Mouse (Mus musculus) MEL (cell line): Measurements from ENCODE around the gene Gpx7. TPM values are rescaled to one million over a fixed set of nuclear protein-coding genes. Genes with fewer than 3 reads are reported as not detected.

ENCODE experiments used
- DNase-seq: peaks from one replicate; pipeline ENCODE4 v3.0.0; 2011; ENCODE audit warnings: low read depth, low spot score
- H3K27ac ChIP-seq: 2 replicates; pipeline ENCODE4 v1.5.1; 2012; ENCODE audit warnings: low read depth, mild to moderate bottlenecking, control low read depth, low read length, moderate library complexity; ENCODE audit not compliant: control insufficient read depth
- H3K27me3 ChIP-seq, 2 experiments: fragments of 150-350 bp in 1 of 2; sonication (generic) in 1 of 2; 2 replicates each; pipeline ENCODE4 v1.6.1; 2012; ENCODE audit warnings: low read length in 2 of 2, mild to moderate bottlenecking in 2 of 2, improper control_type of control experiment in 1 of 2, moderate library complexity in 1 of 2; ENCODE audit not compliant: insufficient read depth in 2 of 2, control insufficient read depth in 1 of 2
- H3K36me3 ChIP-seq, 2 experiments: 2 replicates each; pipeline ENCODE4 v1.6.1; 2012 to 2014; ENCODE audit warnings: low read length in 2 of 2, improper control_type of control experiment in 1 of 2, inconsistent platforms in 1 of 2, mild to moderate bottlenecking in 1 of 2; ENCODE audit not compliant: insufficient read depth in 2 of 2, control insufficient read depth in 1 of 2
- H3K4me1 ChIP-seq, 2 experiments: fragments of 150-350 bp in 1 of 2; sonication (generic) in 1 of 2; 2 replicates each; pipeline ENCODE4 v1.6.1; 2012; ENCODE audit warnings: low read length in 2 of 2, improper control_type of control experiment in 1 of 2, mild to moderate bottlenecking in 1 of 2; ENCODE audit not compliant: insufficient read depth in 2 of 2, control insufficient read depth in 1 of 2
- H3K4me3 ChIP-seq, 2 experiments: fragments of 150-350 bp in 1 of 2; sonication (generic) in 1 of 2; 2 replicates each; pipeline ENCODE4 v1.5.1; 2012; ENCODE audit warnings: low read depth in 2 of 2, low read length in 2 of 2, mild to moderate bottlenecking in 2 of 2, moderate library complexity in 2 of 2, control low read depth in 1 of 2, improper control_type of control experiment in 1 of 2; ENCODE audit not compliant: control insufficient read depth in 1 of 2, insufficient read depth in 1 of 2
- H3K79me2 ChIP-seq: 2 replicates; pipeline ENCODE4 v1.6.1; 2012; ENCODE audit warnings: mild to moderate bottlenecking, low read length, moderate library complexity; ENCODE audit not compliant: control insufficient read depth, poor library complexity, insufficient read depth
- H3K9ac ChIP-seq: 2 replicates; pipeline ENCODE4 v1.6.1; 2012; ENCODE audit warnings: low read depth, mild to moderate bottlenecking, control low read depth, low read length, moderate library complexity; ENCODE audit not compliant: control insufficient read depth, poor library complexity, severe bottlenecking
- H3K9me3 ChIP-seq: fragments of 150-350 bp; sonication (generic); replicated peaks from 2 replicates; pipeline ENCODE4 v1.6.1; 2012; ENCODE audit warnings: mild to moderate bottlenecking, low read length, improper control_type of control experiment, moderate library complexity; ENCODE audit not compliant: insufficient read depth
- CHD1 ChIP-seq: IDR thresholded peaks from 2 replicates; pipeline ENCODE4 v1.6.1; 2012; ENCODE audit warnings: low read depth, mild to moderate bottlenecking, inconsistent platforms, low read length, improper control_type of control experiment
- CHD2 ChIP-seq: IDR thresholded peaks from 2 replicates; pipeline ENCODE4 v1.6.1; 2011; ENCODE audit warnings: low read length, improper control_type of control experiment
- ETS1 ChIP-seq: IDR thresholded peaks from 2 replicates; pipeline ENCODE4 v1.6.1; 2012; ENCODE audit warnings: low read depth, mild to moderate bottlenecking, inconsistent platforms, low read length, improper control_type of control experiment, moderate library complexity
- GABPA ChIP-seq: IDR thresholded peaks from 2 replicates; pipeline ENCODE4 v1.6.1; 2012; ENCODE audit warnings: low read depth, mild to moderate bottlenecking, inconsistent platforms, low read length, improper control_type of control experiment, moderate library complexity
- HCFC1 ChIP-seq: IDR thresholded peaks from 2 replicates; pipeline ENCODE4 v1.6.1; 2012; ENCODE audit warnings: low read depth, mild to moderate bottlenecking, inconsistent platforms, low read length, improper control_type of control experiment, moderate library complexity
- JUND ChIP-seq: IDR thresholded peaks from 2 replicates; pipeline ENCODE4 v1.6.1; 2011; ENCODE audit warnings: low read depth, mild to moderate bottlenecking, improper control_type of control experiment, low read length
- KAT2A ChIP-seq: conservative IDR thresholded peaks from 2 replicates; pipeline ENCODE4 v1.6.1; 2012; ENCODE audit warnings: low read depth, low read length, improper control_type of control experiment, inconsistent platforms
- MAZ ChIP-seq: IDR thresholded peaks from 2 replicates; pipeline ENCODE4 v1.6.1; 2012; ENCODE audit warnings: low read depth, mild to moderate bottlenecking, inconsistent platforms, low read length, improper control_type of control experiment
- MXI1 ChIP-seq: IDR thresholded peaks from 2 replicates; pipeline ENCODE4 v1.6.1; 2011; ENCODE audit warnings: mild to moderate bottlenecking, low read depth, low read length, improper control_type of control experiment
- MYB ChIP-seq: IDR thresholded peaks from 2 replicates; pipeline ENCODE4 v1.6.1; 2011; ENCODE audit warnings: mild to moderate bottlenecking, low read depth, low read length, improper control_type of control experiment
- MYC ChIP-seq: IDR thresholded peaks from 2 replicates; pipeline ENCODE4 v1.6.1; 2011; ENCODE audit warnings: low read depth, mild to moderate bottlenecking, low read length, improper control_type of control experiment, moderate library complexity
- NELFE ChIP-seq: IDR thresholded peaks from 2 replicates; pipeline ENCODE4 v1.6.1; 2011; ENCODE audit warnings: low read depth, low read length, improper control_type of control experiment
- NRF1 ChIP-seq: IDR thresholded peaks from 2 replicates; pipeline ENCODE4 v1.6.1; 2014; ENCODE audit warnings: low read depth, mild to moderate bottlenecking, inconsistent platforms, low read length, improper control_type of control experiment, moderate library complexity; ENCODE audit not compliant: poor library complexity, insufficient read depth, severe bottlenecking
- POLR2A ChIP-seq, 2 experiments: IDR thresholded peaks; 2 replicates each; pipeline ENCODE4 v1.6.1; 2011 to 2012; ENCODE audit warnings: low read length in 2 of 2, mild to moderate bottlenecking in 2 of 2, control low read depth in 1 of 2, improper control_type of control experiment in 1 of 2, low read depth in 1 of 2, moderate library complexity in 1 of 2; ENCODE audit not compliant: control insufficient read depth in 1 of 2, insufficient read depth in 1 of 2, poor library complexity in 1 of 2
- TCF12 ChIP-seq: IDR thresholded peaks from 2 replicates; pipeline ENCODE4 v1.6.1; 2014; ENCODE audit warnings: low read depth, mild to moderate bottlenecking, inconsistent platforms, low read length, improper control_type of control experiment, moderate library complexity
- UBTF ChIP-seq: IDR thresholded peaks from 2 replicates; pipeline ENCODE4 v1.6.1; 2012; ENCODE audit warnings: low read depth, mild to moderate bottlenecking, inconsistent platforms, low read length, improper control_type of control experiment, moderate library complexity, borderline replicate concordance; ENCODE audit not compliant: insufficient read depth
- ZC3H11A ChIP-seq: IDR thresholded peaks from 2 replicates; pipeline ENCODE4 v1.6.1; 2012; ENCODE audit warnings: low read depth, mild to moderate bottlenecking, inconsistent platforms, low read length, improper control_type of control experiment
- ZKSCAN1 ChIP-seq: IDR thresholded peaks from 2 replicates; pipeline ENCODE4 v1.6.1; 2012; ENCODE audit warnings: low read depth, mild to moderate bottlenecking, inconsistent platforms, low read length, improper control_type of control experiment, moderate library complexity
- ZMIZ1 ChIP-seq: IDR thresholded peaks from 2 replicates; pipeline ENCODE4 v1.6.1; 2012; ENCODE audit warnings: low read depth, mild to moderate bottlenecking, inconsistent platforms, low read length, improper control_type of control experiment, moderate library complexity
- ZNF384 ChIP-seq: IDR thresholded peaks from 2 replicates; pipeline ENCODE4 v1.6.1; 2012; ENCODE audit warnings: low read depth, mild to moderate bottlenecking, inconsistent platforms, low read length, improper control_type of control experiment
- polyA plus RNA-seq, 2 experiments: library from polyadenylated mRNA; stranded (reverse) in 1 of 2; unstranded in 1 of 2; fragments of >175 nt in 1 of 2; fragments of >200 nt in 1 of 2; gene quantifications; 2 replicates each; pipeline versions ENCODE4 v1.2.1 to v1.2.4; 2012; ENCODE audit warnings: low replicate concordance in 2 of 2, low read depth in 1 of 2; ENCODE audit not compliant: insufficient read length in 2 of 2, insufficient read depth in 1 of 2, missing spikeins in 1 of 2
- total RNA-seq: library from RNA; depleted of rRNA; stranded (reverse); fragments of 300-350 nt; gene quantifications from 2 replicates; pipeline ENCODE4 v1.2.3, GENCODE M21; 2012

The Gpx7 gene
- total and polyA plus RNA-seq, 3 experiments: not detected

- no peaks in the 10 kb centered on the region for H3K36me3 ChIP-seq
- no peak for TF ChIP-seq TCF12
- no peak for TF ChIP-seq JUND
- no peak for TF ChIP-seq ETS1
- no peak for TF ChIP-seq ZMIZ1
- no peak for TF ChIP-seq UBTF
- no peak for TF ChIP-seq MXI1
- no peak for TF ChIP-seq NRF1
- no peak for TF ChIP-seq ZKSCAN1
- TF ChIP-seq POLR2A (IDR thresholded peaks at IDR 0.05; ENCODE audit: control insufficient read depth in 1 of 2, insufficient read depth in 1 of 2, low read depth in 1 of 2, low read length in 2 of 2, poor library complexity in 1 of 2): no peak
- no peak for TF ChIP-seq HCFC1
- no peak for TF ChIP-seq ZC3H11A
- TF ChIP-seq CHD1: no peak
- no peak for TF ChIP-seq NELFE
- TF ChIP-seq CHD2: no peak
- no peak for TF ChIP-seq GABPA
- no peak for TF ChIP-seq ZNF384
- no peak for TF ChIP-seq MAZ
- no peaks in the 10 kb centered on the region for H3K79me2 ChIP-seq
- H3K27ac ChIP-seq: no peak overlapping the region
- no peaks in the 10 kb centered on the region for H3K9me3 ChIP-seq
- H3K4me3 ChIP-seq: no peak overlapping the region
- H3K4me1 ChIP-seq: no peaks in the 10 kb centered on the region
- H3K27me3 ChIP-seq: peaks cover 2 to 3% of the 10 kb centered on the region in 2 experiments; a peak in 2 of 4 replicates
- DNase-seq: no peak
- no peak overlapping the region for H3K9ac ChIP-seq
Observed at GRCm38 (mm10) chr4:108370409-108370808, 36.4 kb downstream of the Gpx7 start.

GRCm38 (mm10) chr4:108369254-108369653 is 37.5 kb downstream of the Gpx7 start:
- TF ChIP-seq MYC: no peak
- TF ChIP-seq HCFC1: no peak
- TF ChIP-seq MAZ: no peak
- TF ChIP-seq KAT2A: no peak
- TF ChIP-seq MYB: no peak
- Histone ChIP-seq H3K4me1 (no peaks in the 10 kb centered on the region), H3K9me3 (no peaks in the 10 kb centered on the region), H3K9ac (no peak overlapping the region), H3K27ac (no peak overlapping the region), H3K79me2 (no peaks in the 10 kb centered on the region), H3K36me3 (no peaks in the 10 kb centered on the region), H3K27me3 (peaks cover 0 to 2% of the 10 kb centered on the region in 2 experiments; a peak in 3 of 4 replicates), H3K4me3 (no peak overlapping the region)
- DNase-seq: no peak
